Mouse (Mus musculus): ENCODE data around the gene Rgs19. TPM values are rescaled to one million over a fixed set of nuclear protein-coding genes. Genes with fewer than 3 reads are reported as not detected.

The Rgs19 gene
- total RNA-seq, 4 experiments from 2014 or later = 39.6 to 51.5 (median 42.7) TPM

GRCm38 (mm10) chr2:181657441-181657840, 36.3 kb downstream of the Rgs19 start:
- DNase-seq (ENCODE audit: low spot score in 2 of 2) = no peak

GRCm38 (mm10) chr2:181656734-181657133, 37.0 kb downstream of the Rgs19 start, which contains the start of gene Gm29797:
TSS of gene Gm29797 (plus strand) at chr2:181657034.
- DNase-seq (ENCODE audit: low spot score in 2 of 2) = no peak

- DNase-seq (ENCODE audit: low spot score in 2 of 2) = no peak
These were observed 40.3 kb downstream of the Rgs19 start for GRCm38 (mm10) chr2:181653523-181653922.

GRCm38 (mm10) chr2:181653065-181653464, 40.7 kb downstream of the Rgs19 start:
- DNase-seq (ENCODE audit: low spot score in 2 of 2) = no peak

GRCm38 (mm10) chr2:181648926-181649325, 44.9 kb downstream of the Rgs19 start:
- DNase-seq (ENCODE audit: low spot score in 2 of 2) = no peak

GRCm38 (mm10) chr2:181646626-181647472, 46.9 kb downstream of the Rgs19 start:
- no peak for DNase-seq (ENCODE audit: low spot score in 2 of 2)

GRCm38 (mm10) chr2:181645666-181646065, 48.1 kb downstream of the Rgs19 start:
- DNase-seq (ENCODE audit: low spot score in 2 of 2) = no peak

- no peak for DNase-seq (ENCODE audit: low spot score in 2 of 2)
These were observed 49.4 kb downstream of the Rgs19 start for GRCm38 (mm10) chr2:181644361-181644760.

Other genes starting within 250 kb of the Rgs19 start
- 10 to 100 TPM in 1 of 4 experiments, 1 to 10 TPM in 3; 7.9 to 10.4 (median 9.3) TPM for gene Zbtb46, start 234.6 kb downstream of the Rgs19 start, total RNA-seq (2022)
- gene Abhd16b, start 200.8 kb downstream of the Rgs19 start, total RNA-seq (2022) = not detected
- gene Tpd52l2, start 196.8 kb downstream of the Rgs19 start, total RNA-seq (2022) = 10 to 100 TPM; 66.3 to 83.4 (median 80.6) TPM
- 100 to 1,000 TPM; 243 to 289 (median 265) TPM for gene Dnajc5, start 173.5 kb downstream of the Rgs19 start, total RNA-seq (2022)
- 10 to 100 TPM; 69.9 to 90.4 (median 73.4) TPM for gene Uckl1, start 109.1 kb downstream of the Rgs19 start, total RNA-seq (2022)
- gene Prpf6, start 102.1 kb downstream of the Rgs19 start, total RNA-seq (2022) = 10 to 100 TPM; 59.5 to 63.3 (median 59.8) TPM
- 100 to 1,000 TPM in 1 of 4 experiments, 10 to 100 TPM in 3; 89.3 to 104 (median 93.8) TPM for gene Zfp512b, start 101.2 kb downstream of the Rgs19 start, total RNA-seq (2022)
- 10 to 100 TPM; 14.1 to 17.8 (median 16.2) TPM for gene Samd10, start 94.8 kb downstream of the Rgs19 start, total RNA-seq (2022)
- gene Gm29797, start 36.9 kb downstream of the Rgs19 start, total RNA-seq (2022) = 1 to 10 TPM in 1 of 4 experiments, under 1 TPM in 2, not detected in 1; 0.61 to 1.8 (median 0.87) TPM
- gene Sox18, start 22.3 kb downstream of the Rgs19 start, total RNA-seq (2022) = 10 to 100 TPM in 3 of 4 experiments, 1 to 10 TPM in 1; 7.6 to 11.3 (median 10.9) TPM
- 10 to 100 TPM; 53.6 to 71.8 (median 69.3) TPM for gene Tcea2, start 13.7 kb downstream of the Rgs19 start, total RNA-seq (2022)
- gene Lkaaear1, start 4.5 kb upstream of the Rgs19 start, total RNA-seq (2022) = not detected
- 10 to 100 TPM; 50.4 to 67.7 (median 56.7) TPM for gene Oprl1, start 21.0 kb upstream of the Rgs19 start, total RNA-seq (2022)
- 10 to 100 TPM; 23.2 to 41.8 (median 27.1) TPM for gene Myt1, start 69.4 kb upstream of the Rgs19 start, total RNA-seq (2022)
- gene Pcmtd2, start 143.9 kb upstream of the Rgs19 start, total RNA-seq (2022) = 100 to 1,000 TPM in 1 of 4 experiments, 10 to 100 TPM in 3; 76.2 to 112 (median 93.0) TPM
- 10 to 100 TPM; 24.8 to 32.6 (median 27.3) TPM for gene Polr3k, start 170.4 kb upstream of the Rgs19 start, total RNA-seq (2022)

Measured in layer of hippocampus, adult 8-10 months (tissue).